Mouse (Mus musculus): ENCODE measurements around the gene Top3b. TPM values are rescaled to one million over a fixed set of nuclear protein-coding genes. Genes with fewer than 3 reads are reported as not detected.

The Top3b gene
- polyA plus RNA-seq, 1 experiment from 2014 or later = 29.4 TPM

- H3K4me1 ChIP-seq (replicated peaks; ENCODE audit: control insufficient read depth, insufficient read depth) = no peaks in the 10 kb centered on the region
- H3K36me3 ChIP-seq (ENCODE audit: control insufficient read depth, insufficient read depth, low read length) = no peaks in the 10 kb centered on the region
- WGBS = 92% methylated on average over 9 of the region's 9 CpGs
- ATAC-seq (ENCODE audit: low FRiP score, low TSS enrichment) (no peak), DNase-seq (ENCODE audit: low spot score) (no peak)
- H3K9me3 ChIP-seq (ENCODE audit: control insufficient read depth, low read length) = no peaks in the 10 kb centered on the region
- no peak overlapping the region for H3K4me3 ChIP-seq (ENCODE audit: low read depth, low read length)
- H3K27me3 ChIP-seq (ENCODE audit: control insufficient read depth, insufficient read depth, low read length) = no peaks in the 10 kb centered on the region
- H3K27ac ChIP-seq (replicated peaks) = no peak overlapping the region
- TF ChIP-seq CTCF (IDR thresholded peaks at IDR 0.05; ENCODE audit: low read depth) = no peak
- H3K4me2 ChIP-seq (replicated peaks; ENCODE audit: low read depth) = no peak overlapping the region
- no peak overlapping the region for H3K9ac ChIP-seq (ENCODE audit: low read length)
Observed at GRCm38 (mm10) chr16:16939543-16939942, 69.0 kb downstream of the Top3b start.

DNA sequence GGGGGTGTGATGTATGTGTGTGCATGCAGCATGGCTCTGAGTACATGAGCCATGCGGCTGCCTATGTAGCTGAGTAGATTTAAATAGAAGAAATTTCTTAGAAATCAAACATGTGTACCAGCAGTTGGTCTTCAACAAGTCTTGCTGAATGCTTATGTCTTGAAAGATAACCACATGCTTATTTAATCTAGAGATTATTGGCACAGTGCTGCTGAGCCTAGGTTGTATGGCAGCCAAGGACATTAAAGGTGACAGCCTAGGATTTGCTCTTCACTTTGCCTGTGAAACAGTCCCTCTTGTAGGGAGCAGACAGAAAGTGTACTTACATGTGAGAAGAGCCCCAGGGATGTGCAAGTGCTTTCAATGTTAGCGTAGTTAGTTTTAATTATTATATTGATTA lies 70.5 kb downstream of the Top3b start:
- Histone ChIP-seq H3K9ac (ENCODE audit: low read length) (no peak overlapping the region), H3K27me3 (ENCODE audit: control insufficient read depth, insufficient read depth, low read length) (no peaks in the 10 kb centered on the region), H3K4me2 (replicated peaks; ENCODE audit: low read depth) (no peak overlapping the region), H3K36me3 (ENCODE audit: control insufficient read depth, insufficient read depth, low read length) (no peaks in the 10 kb centered on the region), H3K27ac (replicated peaks) (no peak overlapping the region), H3K9me3 (ENCODE audit: control insufficient read depth, low read length) (no peaks in the 10 kb centered on the region), H3K4me3 (ENCODE audit: low read depth, low read length) (no peak overlapping the region), H3K4me1 (replicated peaks; ENCODE audit: control insufficient read depth, insufficient read depth) (no peaks in the 10 kb centered on the region)
- no peak for DNase-seq (ENCODE audit: low spot score)
- TF ChIP-seq CTCF (IDR thresholded peaks at IDR 0.05; ENCODE audit: low read depth) (no peak), EP300 (optimal IDR thresholded peaks at IDR 0.05) (no peak)
- 88% methylated on average over 2 of the region's 2 CpGs for WGBS
- no peak for ATAC-seq (ENCODE audit: low FRiP score, low TSS enrichment)

Other genes with a start within 250 kb of the Top3b start
- not detected in 2 replicates for gene Olfr19, start 194.3 kb upstream of the Top3b start, polyA plus RNA-seq (2015; fragmentation: Nextera tagmentation; extraction: Ambion mirVana)
- gene Spag6l, start 41.3 kb upstream of the Top3b start, polyA plus RNA-seq (2015; fragmentation: Nextera tagmentation; extraction: Ambion mirVana) = 0.17 and 0.45 TPM in 2 replicates
- 0.19 TPM in 1 of 2 replicates, not detected in the other for gene Igll1, start 6.8 kb upstream of the Top3b start, polyA plus RNA-seq (2015; fragmentation: Nextera tagmentation; extraction: Ambion mirVana)
- 0.91 and 1.1 TPM in 2 replicates for gene Vpreb1, start 107 bp downstream of the Top3b start, polyA plus RNA-seq (2015; fragmentation: Nextera tagmentation; extraction: Ambion mirVana)
- gene Ppm1f, start 25.7 kb downstream of the Top3b start, polyA plus RNA-seq (2015; fragmentation: Nextera tagmentation; extraction: Ambion mirVana) = 5.5 and 6.0 TPM in 2 replicates
- gene Mapk1, start 112.6 kb downstream of the Top3b start, polyA plus RNA-seq (2015; fragmentation: Nextera tagmentation; extraction: Ambion mirVana) = 92.7 and 93.2 TPM in 2 replicates
- gene Ypel1, start 199.0 kb downstream of the Top3b start, polyA plus RNA-seq (2015; fragmentation: Nextera tagmentation; extraction: Ambion mirVana) = 5.9 and 6.2 TPM in 2 replicates
- 61.5 and 72.4 TPM in 2 replicates for gene Ppil2, start 240.5 kb downstream of the Top3b start, polyA plus RNA-seq (2015; fragmentation: Nextera tagmentation; extraction: Ambion mirVana)

All from stomach, postnatal 0 days (tissue).